Mouse (Mus musculus) frontal cortex, postnatal 25 days (tissue): ENCODE data around the gene Gse1.

Experiments used
- DNase-seq, 2 experiments: peaks; one replicate each; pipeline ENCODE4 v3.0.0; 2022; ENCODE audit warnings: low spot score in 2 of 2

Gse1 gene

DNA sequence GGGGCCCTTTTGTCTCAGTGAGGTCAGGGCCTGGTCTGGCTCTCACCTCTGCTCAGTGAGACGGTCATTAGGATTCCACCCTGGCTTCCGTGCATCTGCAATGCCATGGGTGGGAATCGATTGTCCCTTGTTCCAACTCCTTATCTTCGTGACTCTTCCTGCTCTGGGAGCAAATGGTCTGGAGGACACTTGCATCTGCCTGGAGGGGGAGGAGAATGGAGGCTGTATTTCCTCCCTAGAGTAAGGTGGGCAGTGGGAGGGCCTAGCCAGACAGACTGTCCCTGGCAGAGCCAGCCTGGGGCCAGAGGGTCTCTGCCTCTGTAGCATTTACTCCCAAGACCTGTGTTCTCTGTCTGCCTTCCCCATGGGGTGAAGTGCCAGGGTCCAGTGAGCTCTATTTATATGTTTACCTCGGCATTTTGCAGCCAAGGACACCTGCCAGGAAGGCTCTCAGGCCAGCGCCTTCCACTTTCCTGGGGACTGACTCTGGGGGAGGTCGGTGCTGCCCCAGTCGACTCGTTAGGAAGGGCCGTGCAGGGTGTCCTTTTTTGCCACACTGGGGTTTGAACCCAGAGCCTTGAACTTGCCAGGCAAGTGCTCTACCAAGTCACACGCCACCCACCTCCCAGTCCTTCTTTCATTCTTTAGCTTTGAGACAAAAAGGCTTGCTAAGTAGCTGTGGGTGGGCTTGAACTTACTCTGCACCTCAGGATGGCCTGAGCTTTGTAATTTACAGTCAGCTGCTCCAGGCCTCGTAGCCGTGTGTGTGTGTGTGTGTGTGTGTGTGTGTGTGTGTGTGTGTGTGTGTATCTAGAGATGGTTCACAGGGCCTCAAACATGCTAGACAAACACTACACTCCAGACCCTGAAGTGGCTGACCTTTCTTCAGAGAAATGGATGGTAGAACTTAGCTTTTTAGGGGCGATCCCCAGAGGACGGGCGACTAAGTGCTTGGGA lies 265.5 kb downstream of the Gse1 start:
- no peak for DNase-seq

DNA sequence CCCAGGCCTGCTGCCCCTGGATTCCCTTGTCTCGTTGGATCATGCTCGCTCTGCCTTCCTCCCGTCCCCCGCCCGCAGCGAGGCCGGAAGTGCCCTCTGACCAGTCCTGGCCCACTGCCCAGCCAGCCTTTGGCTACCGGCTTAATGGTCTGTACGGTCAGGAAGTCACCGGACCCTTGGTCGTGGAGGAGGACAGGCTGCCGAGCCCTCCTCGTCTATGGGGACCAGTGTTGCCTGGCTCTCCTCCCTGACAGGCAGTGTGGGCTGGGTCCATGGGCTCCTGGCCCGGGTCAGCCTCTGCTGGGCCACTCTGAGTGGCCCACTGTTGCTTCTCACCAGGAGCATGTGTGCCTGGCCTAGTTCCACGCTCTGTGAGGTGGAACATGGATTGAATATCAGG lies 266.6 kb downstream of the Gse1 start:
- DNase-seq: no peak

DNA sequence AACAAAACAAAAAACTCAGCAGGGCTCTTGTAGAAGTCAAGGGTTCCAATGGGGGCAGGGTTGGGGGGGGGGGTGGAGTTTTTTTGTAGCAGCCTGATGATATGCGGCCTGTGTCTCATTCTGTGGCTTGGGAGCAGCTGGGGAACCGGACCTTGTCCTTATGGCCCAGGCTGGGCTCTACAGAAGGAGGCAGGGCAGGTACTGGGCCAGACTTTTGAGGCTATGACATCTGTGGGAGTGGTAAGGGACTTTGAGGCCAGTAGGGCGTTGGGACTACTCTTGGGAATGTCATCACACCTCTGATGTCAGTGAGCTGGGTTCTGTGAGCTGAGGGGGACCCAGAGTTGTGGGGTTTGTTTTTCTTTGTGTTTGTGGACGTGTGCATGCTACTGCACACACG lies 267.2 kb downstream of the Gse1 start:
- no peak for DNase-seq

DNA sequence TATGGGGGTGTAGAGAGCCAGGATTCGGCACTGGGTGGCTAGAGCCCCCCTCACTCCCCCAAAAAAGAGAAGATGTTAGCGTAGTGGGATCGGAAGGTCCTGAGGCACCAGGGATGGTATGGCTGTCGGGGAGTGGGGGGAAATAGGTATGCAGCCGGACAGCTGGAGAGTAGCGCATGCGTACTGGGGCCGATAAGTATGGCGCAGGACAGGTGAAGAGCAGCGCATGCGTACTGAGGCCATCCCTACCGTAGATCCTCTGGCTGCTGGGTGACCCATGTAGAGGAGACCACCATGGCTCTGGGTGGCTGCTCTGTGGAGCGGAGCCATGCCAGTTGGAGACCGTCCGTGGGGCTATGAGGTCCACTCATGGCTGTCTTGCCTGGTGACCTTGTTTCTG lies 268.2 kb downstream of the Gse1 start:
- DNase-seq: no peak

DNA sequence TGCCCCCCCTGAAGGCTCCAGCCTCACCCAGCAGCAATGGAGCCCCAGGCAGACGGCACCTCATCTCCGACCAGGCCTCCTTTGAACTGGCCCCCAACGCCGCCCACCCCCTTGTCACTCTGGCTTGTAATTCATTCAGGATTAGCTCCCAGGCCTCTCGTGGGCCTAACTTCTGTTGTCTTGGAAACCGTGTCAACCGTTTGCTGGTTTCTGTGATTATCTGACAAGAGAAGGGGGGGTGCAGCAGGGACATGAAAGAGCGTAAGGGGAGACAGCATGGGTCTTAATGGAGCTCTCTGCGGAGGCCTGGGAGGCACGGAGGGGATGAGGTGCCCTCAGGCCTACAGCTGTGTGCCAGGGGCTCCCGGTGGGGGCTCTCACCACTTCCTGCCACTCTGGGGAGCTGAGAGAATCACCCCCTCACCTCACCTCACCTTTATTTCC lies 269.3 kb downstream of the Gse1 start:
- no peak for DNase-seq

DNA sequence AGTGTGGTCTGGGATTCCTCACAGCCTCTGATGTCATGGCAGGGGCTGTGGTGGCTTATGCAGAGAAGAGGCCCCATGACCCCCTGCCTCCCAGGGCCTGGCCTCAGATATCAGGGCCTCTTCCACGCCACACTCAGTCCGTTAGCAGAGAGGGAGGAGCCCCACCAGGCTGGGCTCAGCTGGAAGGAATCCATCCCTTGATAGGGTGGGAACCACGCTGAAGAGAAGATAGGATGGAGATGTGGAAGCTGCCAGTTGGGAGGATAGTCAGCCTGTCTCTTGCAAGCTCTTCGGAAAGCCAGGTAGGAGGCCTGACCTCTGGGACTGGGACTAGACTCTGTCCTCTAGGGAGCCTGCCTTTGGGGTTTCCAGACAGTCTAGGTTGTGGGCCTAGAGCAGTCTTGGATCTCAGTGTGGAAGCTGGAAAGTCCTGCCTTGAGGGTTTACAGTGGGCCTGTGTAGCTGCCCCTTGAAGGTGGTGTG lies 270.1 kb downstream of the Gse1 start:
- no peak for DNase-seq

DNA sequence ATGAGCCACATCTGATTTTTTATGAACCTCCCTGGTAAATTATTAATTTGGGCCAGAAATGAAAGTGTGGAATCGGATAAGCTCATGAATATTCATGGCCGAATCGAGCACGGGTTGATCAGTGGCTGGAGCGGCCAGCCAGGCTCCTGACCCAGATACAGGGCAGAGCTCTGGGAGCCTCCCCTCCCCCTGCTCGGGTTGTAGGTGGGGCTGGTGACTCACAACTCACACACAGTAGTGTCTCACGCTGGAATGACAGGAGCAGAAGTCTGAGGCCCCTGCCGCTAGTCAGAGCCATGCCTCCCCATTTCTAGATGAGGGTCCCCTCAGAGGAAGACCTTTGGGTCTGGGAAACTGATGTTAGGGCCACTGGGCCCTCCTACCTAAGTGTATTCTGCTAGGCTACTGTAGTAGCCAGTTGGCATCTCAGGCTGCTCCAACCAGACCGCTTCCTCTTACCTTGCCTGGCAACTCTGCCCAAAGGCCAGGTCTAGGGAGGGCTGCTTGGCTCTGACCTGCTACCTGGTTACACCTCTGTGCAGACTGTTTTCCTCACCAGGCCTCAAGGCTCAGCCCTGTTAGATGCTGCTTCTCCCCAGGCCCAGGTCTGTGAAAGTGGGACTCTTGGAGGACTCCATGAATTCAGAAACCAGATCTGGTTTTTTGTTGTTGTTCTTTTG lies 270.8 kb downstream of the Gse1 start:
- DNase-seq: no peak

DNA sequence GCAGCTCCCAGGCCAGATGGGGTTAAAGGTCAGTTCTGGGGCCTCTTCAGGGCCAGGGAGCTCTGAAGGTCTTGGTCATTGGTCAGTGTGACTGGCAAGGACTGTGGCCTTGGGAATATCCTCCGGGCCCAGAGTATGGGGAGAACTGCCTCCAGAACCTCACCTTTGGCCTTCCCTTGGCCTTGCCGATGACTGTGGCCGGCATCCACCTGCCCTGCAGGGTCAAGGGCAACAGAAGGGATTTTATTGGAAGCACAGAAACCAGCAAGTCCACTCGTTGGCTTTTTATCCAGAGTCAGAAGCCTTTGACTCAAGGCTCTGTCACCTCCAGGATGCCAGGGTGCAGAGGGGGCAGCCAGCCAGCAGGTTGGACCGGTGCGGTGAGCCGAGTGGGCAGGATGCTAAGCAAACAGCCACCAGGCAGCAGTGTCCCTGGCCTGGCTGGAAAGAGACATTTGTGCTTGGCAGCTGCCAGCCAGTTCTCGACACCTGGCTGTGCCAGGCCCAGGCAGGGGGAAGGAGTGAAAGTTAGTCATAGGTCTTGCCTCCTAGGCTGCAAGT lies 272.5 kb downstream of the Gse1 start:
- no peak for DNase-seq

DNA sequence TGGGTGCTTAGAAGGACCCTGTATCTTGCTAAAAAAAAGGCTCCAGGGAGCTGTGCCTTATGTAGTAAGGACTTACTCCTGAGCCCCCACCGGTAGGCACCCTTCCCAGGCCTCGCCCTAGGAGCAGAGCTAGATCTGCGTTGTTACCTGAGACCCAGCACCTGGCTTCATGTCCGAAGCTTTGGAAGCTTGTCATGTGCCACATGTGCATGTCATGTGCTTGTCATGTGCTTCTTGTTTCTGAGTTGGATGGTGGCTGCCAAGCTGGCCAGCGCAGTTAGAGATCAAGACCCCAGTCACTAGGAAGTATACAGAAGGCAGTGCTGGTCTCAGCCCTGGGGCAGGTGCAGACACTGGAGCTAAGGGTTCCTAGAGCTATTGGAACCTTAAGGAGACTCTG lies 273.2 kb downstream of the Gse1 start:
- DNase-seq: no peak

DNA sequence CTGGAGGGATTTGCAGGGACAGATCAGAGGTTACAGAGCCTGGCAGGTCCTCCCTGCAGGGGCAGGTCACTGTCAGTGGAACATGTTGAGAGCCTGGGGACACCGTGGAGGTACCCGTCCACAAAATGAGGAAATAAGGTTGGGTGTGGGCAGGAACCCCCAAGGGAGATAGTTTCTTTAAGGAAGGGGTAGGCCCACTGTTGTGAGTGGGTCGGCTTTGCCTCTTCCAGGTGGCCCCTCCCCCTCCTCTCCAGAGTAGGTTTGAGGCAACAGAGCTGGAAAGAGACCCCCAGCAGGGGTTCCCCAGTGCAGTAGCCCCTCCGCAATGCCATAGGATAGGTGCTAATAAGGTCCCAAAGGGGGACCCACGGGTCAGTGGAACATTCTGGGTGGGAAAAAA lies 274.2 kb downstream of the Gse1 start:
- DNase-seq: no peak

DNA sequence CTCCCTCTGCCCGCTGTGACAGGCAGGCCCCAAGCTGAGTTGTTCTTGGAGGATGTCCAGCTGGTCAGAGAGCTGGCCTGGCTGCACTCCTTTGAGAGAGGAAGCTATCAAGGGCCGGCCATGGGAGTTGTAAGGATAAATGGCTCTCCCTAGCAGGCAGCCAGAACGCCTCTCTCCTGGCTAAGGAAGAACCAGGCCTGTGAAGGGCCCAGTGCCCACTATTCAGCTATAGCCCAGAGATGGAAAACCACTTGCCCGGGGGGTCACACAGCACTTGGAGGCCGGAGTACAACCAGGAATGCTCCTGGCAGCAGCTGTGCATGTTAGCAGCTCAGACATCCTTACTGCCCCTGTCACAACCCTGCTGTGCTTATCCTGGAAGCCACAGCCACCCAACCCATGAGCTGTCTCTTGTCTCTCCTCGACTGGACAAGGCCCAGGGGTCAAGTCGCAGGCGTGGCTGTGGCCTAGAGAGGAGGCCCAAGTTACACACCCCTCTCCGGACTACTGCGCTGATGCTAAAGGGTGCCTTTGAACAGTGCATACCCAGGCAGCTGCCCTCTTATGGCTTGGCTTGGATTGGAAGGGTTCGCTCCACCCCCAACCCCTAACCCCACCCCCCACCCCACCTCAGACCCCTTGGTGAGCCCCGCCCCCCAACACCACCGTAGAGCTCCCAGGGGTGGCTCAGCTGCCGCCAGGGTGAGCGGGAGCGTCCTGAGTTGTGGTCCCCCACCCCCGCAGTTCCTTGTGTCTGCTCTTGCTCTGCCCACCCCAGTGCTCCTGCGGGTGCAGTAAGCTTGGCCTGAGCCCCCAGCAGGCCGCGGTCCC lies 276.2 kb downstream of the Gse1 start:
- no peak for DNase-seq

DNA sequence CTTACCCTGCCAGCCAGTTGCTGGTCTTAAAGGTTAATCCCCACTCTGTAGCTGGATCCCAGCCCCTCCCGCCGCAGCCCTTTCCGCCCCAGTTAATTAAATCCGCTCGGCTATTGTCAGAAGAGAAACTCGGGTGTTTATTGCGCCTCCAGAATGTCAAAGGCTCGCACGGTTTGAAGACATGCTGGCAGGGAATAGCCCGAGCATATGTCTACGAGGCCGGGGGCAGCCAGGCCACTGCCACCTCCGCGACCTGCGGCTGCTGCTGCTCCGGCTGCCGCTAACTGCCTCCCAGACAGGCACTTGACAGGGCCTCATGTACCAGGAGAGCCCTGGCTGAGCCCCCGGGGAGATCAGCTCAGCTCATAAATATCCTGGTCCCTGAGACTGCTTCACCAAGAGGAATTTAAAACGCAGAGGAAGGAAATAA lies 276.8 kb downstream of the Gse1 start:
- no peak for DNase-seq

DNA sequence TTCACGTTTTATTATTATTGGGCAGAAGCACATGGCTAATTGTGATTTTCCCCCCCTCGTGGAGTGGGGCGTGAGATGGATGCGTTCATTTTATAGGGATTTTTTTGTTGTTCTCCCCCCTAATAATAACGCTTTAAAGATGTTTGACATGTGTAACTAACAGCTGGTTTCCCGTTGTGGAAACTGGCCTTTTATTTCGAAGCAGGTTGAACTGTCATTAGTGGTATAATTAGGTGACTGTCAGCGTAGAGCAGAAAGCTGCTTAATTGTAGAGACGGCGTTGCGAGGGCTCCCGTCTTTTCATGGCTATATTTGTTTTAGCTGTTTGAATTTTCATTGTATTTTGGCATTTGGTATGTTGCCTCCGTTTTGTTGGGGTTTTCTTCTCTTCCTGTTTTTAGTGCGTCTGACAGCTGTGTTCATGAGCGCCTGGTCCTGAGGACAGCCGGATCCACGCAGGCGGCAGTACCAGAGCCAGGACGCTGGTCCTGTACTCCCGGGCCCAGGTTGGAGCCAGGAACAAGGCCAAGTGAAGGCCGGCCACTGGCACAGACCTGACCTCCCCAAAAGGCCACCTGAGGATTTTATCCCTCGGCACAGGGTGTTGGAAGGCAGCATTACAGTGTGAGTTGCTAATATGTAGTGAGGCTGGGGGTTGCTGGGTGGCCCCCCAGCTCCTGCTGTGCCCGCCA lies 277.5 kb downstream of the Gse1 start:
- no peak for DNase-seq

DNA sequence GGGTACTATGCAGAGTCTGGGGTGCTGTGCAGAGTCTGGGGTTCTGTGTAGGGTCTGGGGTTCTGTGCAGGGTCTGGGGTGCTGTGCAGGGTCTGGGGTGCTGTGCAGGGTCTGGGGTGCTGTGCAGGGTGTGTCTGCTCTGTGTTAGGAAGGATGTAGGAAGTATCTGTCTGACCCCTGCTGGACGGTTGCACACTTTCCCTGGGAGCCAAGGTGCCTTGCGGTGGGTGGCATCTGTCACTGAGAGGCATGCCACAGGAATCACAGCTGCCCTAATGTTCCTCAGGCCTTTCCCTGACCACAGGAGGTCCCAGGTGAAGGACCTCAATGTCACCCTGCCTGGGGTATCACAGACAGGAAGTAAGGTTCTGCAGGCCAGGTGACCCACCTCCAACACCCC lies 278.3 kb downstream of the Gse1 start:
- DNase-seq: no peak

DNA sequence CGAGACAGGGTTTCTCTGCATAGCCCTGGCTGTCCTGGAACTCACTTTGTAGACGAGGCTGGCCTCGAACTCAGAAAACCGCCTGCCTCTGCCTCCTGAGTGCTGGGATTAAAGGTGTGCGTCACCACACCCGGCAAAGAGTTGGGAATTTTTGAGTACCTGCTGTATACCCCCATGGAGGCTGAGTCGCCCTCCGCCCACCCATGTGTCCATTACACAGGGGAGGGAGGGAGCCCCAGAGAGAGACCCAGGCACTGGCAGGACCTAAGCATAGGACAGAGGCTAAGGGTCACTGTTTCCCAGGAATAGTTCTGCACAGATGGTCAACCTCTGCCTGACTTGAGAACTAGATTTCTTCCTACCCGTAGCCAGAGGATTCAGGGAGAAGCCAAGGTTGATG lies 279.0 kb downstream of the Gse1 start:
- no peak for DNase-seq

DNA sequence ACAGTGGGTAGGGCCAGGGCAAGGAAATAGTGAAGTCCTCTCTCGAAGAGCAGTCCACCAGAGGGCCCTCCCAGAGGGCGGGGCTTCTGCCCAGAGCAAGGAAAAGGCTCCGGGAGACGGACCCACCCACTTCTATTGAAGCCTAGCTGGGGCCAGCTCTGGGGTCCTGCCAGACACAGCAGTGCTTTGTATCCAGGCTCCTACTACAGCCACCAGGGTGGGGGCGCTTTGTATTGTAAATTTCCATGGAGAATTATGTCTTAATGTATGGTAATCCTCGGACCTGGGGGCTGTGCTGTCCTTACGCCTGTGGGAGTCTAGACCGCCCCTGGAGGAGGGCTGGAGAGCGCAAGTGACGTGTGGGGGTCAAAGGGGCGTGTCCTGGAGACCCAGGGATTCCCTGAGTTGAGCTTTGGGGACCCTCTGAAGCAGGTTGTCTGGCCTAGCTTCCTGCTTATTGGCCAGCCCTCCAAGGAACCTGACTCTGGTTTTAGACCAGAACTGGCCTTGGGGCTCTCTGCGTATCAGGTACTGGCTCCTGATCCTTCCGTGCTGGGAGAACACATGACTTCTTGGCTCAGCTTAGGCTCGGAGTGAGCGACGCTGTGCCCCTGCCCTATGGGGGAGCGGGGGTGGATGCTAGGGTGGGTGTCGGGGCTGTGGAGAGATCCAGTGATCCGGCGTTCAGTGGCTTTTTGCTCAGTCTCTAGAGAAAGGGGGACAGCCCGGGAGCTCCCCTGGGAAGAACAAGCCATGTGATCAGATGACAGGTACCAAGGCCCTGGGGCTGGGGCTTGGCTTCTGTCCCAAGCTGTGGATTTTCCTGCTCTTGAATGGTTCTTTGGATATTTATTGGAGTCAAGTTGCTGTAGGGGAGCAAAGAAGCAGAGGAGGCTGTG lies 281.1 kb downstream of the Gse1 start:
- no peak for DNase-seq

DNA sequence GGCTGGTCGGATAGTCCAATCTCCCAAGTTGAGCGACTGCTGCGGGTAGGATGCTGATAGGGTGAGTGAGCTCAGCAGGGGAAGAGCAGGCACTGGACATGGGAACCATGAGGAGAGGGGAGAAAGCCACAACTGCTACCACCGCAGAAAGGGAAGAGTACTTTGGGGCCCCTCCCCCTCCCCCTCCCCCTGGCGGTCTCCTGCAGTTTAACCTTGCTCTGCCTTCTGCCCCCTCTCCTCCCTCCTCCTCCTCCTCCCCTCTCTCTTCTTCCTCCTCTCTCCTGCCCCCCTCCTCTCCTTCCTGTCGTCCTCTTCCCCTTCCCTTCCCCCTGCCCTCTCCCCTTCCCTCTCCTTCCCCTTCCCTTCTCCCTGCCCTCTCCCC lies 281.8 kb downstream of the Gse1 start:
- no peak for DNase-seq

DNA sequence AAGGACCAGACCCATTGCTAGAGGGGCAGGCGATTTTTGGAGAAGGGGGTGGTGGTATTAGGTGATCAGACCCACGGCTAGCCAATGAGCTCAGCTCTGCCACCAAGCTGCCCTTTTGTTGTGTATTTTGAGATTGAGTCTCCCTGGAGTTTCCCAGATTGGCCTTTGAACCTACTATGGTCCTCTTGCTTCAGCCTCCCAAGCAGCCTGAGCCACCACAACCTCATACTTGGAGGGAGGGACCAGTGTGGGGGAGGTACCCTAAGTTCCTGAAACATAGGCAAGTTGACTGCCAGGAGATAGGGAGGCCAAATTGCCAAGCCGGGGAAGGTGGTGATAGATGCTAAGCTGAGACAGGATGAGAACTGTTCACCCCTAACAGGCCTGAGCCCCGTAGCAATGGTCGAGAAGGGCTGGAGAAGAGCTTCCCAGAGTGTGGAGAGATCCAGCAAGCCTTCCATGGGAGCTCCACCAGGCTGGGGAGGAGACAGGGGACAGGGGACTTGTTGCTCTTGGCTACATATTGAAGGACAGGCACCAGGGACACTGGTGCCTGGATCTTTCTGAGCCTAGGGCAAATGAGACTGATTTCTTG lies 282.7 kb downstream of the Gse1 start:
- no peak for DNase-seq

DNA sequence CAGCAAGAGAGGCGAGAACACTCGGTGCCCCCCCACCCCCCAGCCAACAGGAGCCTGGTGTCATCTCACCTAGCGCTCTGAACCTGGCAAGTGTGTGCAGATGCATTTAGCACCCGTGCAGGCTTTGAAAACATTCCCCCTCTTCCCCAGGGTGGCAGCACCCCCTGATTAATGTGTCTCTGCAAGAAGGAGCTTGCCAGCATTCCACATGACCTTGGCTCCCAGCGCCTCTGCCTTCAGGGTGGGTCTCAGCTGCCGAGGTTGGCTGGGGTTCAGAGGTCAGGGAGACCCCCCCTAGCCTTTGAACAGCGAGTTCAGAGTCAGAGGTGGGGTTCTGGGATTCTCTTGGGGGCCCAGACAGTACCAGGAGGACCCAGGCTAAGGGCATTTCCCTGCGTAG lies 283.5 kb downstream of the Gse1 start:
- no peak for DNase-seq

DNA sequence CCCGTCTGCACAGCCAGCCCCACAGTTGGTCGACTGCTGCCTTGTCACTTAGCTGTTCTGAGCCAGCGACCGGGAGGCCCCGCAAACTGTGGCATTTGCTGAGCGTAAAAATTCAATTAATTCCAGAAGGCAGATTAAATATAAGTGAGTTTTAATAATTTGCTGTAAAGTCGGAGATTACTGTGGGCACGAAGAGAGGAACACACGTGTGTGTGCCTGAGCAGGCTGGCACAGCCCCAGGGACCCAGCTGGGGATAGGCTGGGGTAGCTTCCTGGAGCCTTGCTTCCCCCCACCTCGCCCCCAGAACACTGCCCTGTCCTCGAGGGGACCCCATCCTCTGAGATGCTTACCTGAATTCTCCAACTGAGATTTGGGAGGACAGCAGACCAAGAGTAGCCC lies 284.1 kb downstream of the Gse1 start:
- no peak for DNase-seq
